9 mouse cellular contexts compared by ENCODE assay signal in genomic region chr10:83785003-83785402, GRCm38 (mm10).
DNase-seq lines count a peak whose midpoint lies in the region; ATAC-seq and TF ChIP-seq lines count a peak whose summit lies in the region.
"Had no signal": no experiment of that assay in that cellular context is flagged by ENCODE, and none has a peak within 500 bp of the region (broad histone marks: within the 10 kb centered on the region; RNA-seq: fewer than 3 reads in every experiment).

No protein-coding gene starts in this region.

- H3K4me3 ChIP-seq in neural tube, embryonic 15.5 days (replicated peaks) = no peak overlapping the region
- H3K4me3 ChIP-seq in testis, adult 2 months (ENCODE audit: control insufficient read depth, low read depth, low read length) = no peak overlapping the region
- H3K4me3 ChIP-seq: hindbrain, embryonic 15.5 days had no signal

- no peak for TF ChIP-seq POLR2A in testis, adult 2 months (IDR thresholded peaks at IDR 0.05; ENCODE audit: control insufficient read depth, low read depth, low read length)

- H3K9me3 ChIP-seq in neural tube, embryonic 15.5 days (replicated peaks) = no peaks in the 10 kb centered on the region
- H3K9me3 ChIP-seq: hindbrain, embryonic 15.5 days had no signal

- H3K4me1 ChIP-seq in neural tube, embryonic 15.5 days = peaks cover 17% of the 10 kb centered on the region
- H3K4me1 ChIP-seq in testis, adult 2 months (ENCODE audit: control insufficient read depth, insufficient read depth, low read length) = no peaks in the 10 kb centered on the region
- H3K4me1 ChIP-seq: hindbrain, embryonic 15.5 days had no signal

- H3K4me2 ChIP-seq in neural tube, embryonic 15.5 days = no peak overlapping the region
- H3K4me2 ChIP-seq: hindbrain, embryonic 15.5 days had no signal

- no peak overlapping the region for H3K9ac ChIP-seq in neural tube, embryonic 15.5 days (replicated peaks)
- H3K9ac ChIP-seq: hindbrain, embryonic 15.5 days had no signal

- peak; percentile 18 for DNase-seq in gastrocnemius, adult 18-20 months (ENCODE audit: low spot score)
- DNase-seq in gastrocnemius, postnatal 25 days = no peak
- peak; percentile 40 for DNase-seq in neural tube, embryonic 10.5 days (ENCODE audit: extremely low spot score, low spot score)
- DNase-seq in embryo, embryonic 10 days (ENCODE audit: low spot score) = peak; percentile 63
- peak; percentile 21 for DNase-seq in left cerebral cortex, postnatal 4 days
- DNase-seq in ovary, adult 18-20 months (ENCODE audit: low spot score) = no peak

- peak; percentile 84 for TF ChIP-seq CTCF in testis, adult 2 months (IDR thresholded peaks at IDR 0.05; ENCODE audit: control insufficient read depth, insufficient read depth, insufficient replicate concordance, low read depth, low read length)

- H3K36me3 ChIP-seq in neural tube, embryonic 15.5 days = no peaks in the 10 kb centered on the region
- H3K36me3 ChIP-seq in testis, adult 2 months (ENCODE audit: control insufficient read depth, insufficient read depth, low read length) = no peaks in the 10 kb centered on the region
- H3K36me3 ChIP-seq: hindbrain, embryonic 15.5 days had no signal

- no peaks in the 10 kb centered on the region for H3K27me3 ChIP-seq in neural tube, embryonic 15.5 days (replicated peaks)
- H3K27me3 ChIP-seq in testis, adult 2 months (ENCODE audit: control insufficient read depth, insufficient read depth, low read length) = no peaks in the 10 kb centered on the region
- H3K27me3 ChIP-seq: hindbrain, embryonic 15.5 days had no signal

- no peak overlapping the region for H3K27ac ChIP-seq in neural tube, embryonic 15.5 days (replicated peaks)
- no peak overlapping the region for H3K27ac ChIP-seq in testis, adult 2 months (ENCODE audit: control insufficient read depth, insufficient read depth, low read depth, low read length)
- H3K27ac ChIP-seq: hindbrain, embryonic 15.5 days had no signal

- ATAC-seq in neural tube, embryonic 15.5 days (ENCODE audit: low FRiP score) = no peak

- WGBS in neural tube, embryonic 15.5 days = 37% methylated on average over 5 of the region's 5 CpGs

- intact Hi-C loops in left cerebral cortex, postnatal 4 days (cut with DNase I) = no loop called here

Comparison
In these comparisons a context has a peak if more than half of its experiments do, and no peak if none do; other contexts are left out.
1. DNase-seq: peak in gastrocnemius, adult 18-20 months (single experiment), neural tube, embryonic 10.5 days (single experiment), embryo, embryonic 10 days (single experiment) and left cerebral cortex, postnatal 4 days (single experiment); none in gastrocnemius, postnatal 25 days (single experiment) and ovary, adult 18-20 months (single experiment).